Mouse (Mus musculus) forebrain, embryonic 15.5 days (tissue): Measurements from ENCODE around the gene Hist1h2bn. TPM values are rescaled to one million over a fixed set of nuclear protein-coding genes. Genes with fewer than 3 reads are reported as not detected.
"Not testable (repeated sequence)": the region's sequence is repeated elsewhere in the genome, so short reads cannot be mapped to it uniquely, and the experiment has no call there.

ENCODE experiments used
- ATAC-seq: fragments of 200-750 bp; cut with Nextera tagmentation; replicated peaks from 2 replicates; pipeline ENCODE4 v1.8.0; 2017; ENCODE audit warnings: mild to moderate bottlenecking, moderate TSS enrichment, moderate library complexity
- H3K27ac ChIP-seq: fragments of 300-500 bp; sonication (generic); replicated peaks from 2 replicates; pipeline ENCODE4 v1.5.1; 2015; ENCODE audit warnings: mild to moderate bottlenecking, inconsistent platforms
- H3K27me3 ChIP-seq: fragments of 300-500 bp; sonication (generic); 2 replicates; pipeline ENCODE4 v1.6.1; 2015; ENCODE audit warnings: inconsistent platforms
- H3K36me3 ChIP-seq: fragments of 300-500 bp; sonication (generic); 2 replicates; pipeline ENCODE4 v1.6.1; 2015; ENCODE audit warnings: mild to moderate bottlenecking, inconsistent platforms
- H3K4me1 ChIP-seq: fragments of 300-500 bp; sonication (generic); 2 replicates; pipeline ENCODE4 v1.6.1; 2015; ENCODE audit warnings: inconsistent platforms
- H3K4me2 ChIP-seq: fragments of 300-500 bp; sonication (generic); replicated peaks from 2 replicates; pipeline ENCODE4 v1.6.1; 2015; ENCODE audit warnings: mild to moderate bottlenecking, inconsistent platforms
- H3K4me3 ChIP-seq: fragments of 300-500 bp; sonication (generic); 2 replicates; pipeline ENCODE4 v1.5.1; 2015; ENCODE audit warnings: mild to moderate bottlenecking, inconsistent platforms
- H3K9ac ChIP-seq: fragments of 300-500 bp; sonication (generic); replicated peaks from 2 replicates; pipeline ENCODE4 v1.6.1; 2015; ENCODE audit warnings: mild to moderate bottlenecking, inconsistent platforms
- H3K9me3 ChIP-seq: fragments of 300-500 bp; sonication (generic); 2 replicates; pipeline ENCODE4 v1.6.1; 2016; ENCODE audit warnings: inconsistent platforms
- WGBS: fragments of 180-500 bp; shearing (Covaris S2); methylation state at CpG from one replicate; pipeline ENCODE4 v1.1.7; 2015; ENCODE audit warnings: mixed read lengths; 5-methylcytosine and 5-hydroxymethylcytosine counted together
- microRNA-seq: library from miRNA; unstranded; fragments of <30 nt; microRNA quantifications from one replicate; pipeline ENCODE4, GENCODE M21; 2016
- polyA plus RNA-seq: library from polyadenylated mRNA; unstranded; fragments of >200 nt; fragmentation: Nextera tagmentation; extraction: Ambion mirVana; gene quantifications from 2 replicates; pipeline ENCODE4 v1.2.1, GENCODE M21; 2015

Hist1h2bn gene
- polyA plus RNA-seq, 1 experiment from 2014 or later: 2.6 TPM

DNA sequence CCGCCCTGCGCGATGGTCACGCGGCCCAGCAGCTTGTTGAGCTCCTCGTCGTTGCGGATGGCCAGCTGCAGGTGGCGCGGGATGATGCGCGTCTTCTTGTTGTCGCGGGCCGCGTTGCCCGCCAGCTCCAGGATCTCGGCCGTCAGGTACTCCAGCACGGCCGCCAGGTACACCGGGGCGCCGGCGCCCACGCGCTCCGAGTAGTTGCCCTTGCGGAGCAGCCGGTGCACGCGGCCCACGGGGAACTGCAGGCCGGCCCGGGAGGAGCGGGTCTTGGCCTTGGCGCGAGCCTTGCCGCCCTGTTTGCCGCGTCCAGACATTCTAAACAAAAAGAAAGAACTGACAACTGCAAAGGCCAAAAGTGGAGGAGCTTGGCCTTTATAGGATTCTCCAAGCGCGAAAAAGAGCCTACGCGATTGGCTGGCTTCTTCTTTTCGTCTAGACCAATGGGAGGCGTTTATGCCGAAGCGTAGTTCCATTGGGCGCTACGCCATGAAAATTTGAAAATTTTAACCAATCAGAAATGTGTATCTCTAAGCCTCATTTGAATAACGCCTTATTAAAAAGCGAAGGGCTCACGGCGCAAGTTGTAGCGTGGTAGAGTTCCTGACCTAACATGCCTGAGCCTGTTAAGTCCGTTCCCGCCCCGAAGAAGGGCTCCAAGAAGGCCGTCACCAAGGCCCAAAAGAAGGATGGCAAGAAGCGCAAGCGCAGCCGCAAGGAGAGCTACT, 33.1 kb downstream of the Hist1h2bn start, which contains the start of the genes Hist1h2an and Hist1h2bp:
Hist1h2an (minus strand) TSS at position 320 of the 731 bp plus-strand sequence.
Hist1h2bp (plus strand) TSS at position 563 of the 731 bp plus-strand sequence.
- H3K27ac ChIP-seq: peak within 1 kb of the TSS; percentile 88
- peak within 1 kb of the TSS; percentile 57 for H3K4me2 ChIP-seq
- H3K9me3 ChIP-seq, H3K27me3 ChIP-seq, H3K36me3 ChIP-seq: not testable (repeated sequence)
- under 1% methylated on average over 41 of the region's 63 CpGs for WGBS
- peak within 1 kb of the TSS; percentile 42 for H3K4me3 ChIP-seq
- H3K9ac ChIP-seq: peak within 1 kb of the TSS; percentile 49
- H3K4me1 ChIP-seq: peaks cover 42% of the 10 kb centered on the region
- ATAC-seq: peak; percentile 92

DNA sequence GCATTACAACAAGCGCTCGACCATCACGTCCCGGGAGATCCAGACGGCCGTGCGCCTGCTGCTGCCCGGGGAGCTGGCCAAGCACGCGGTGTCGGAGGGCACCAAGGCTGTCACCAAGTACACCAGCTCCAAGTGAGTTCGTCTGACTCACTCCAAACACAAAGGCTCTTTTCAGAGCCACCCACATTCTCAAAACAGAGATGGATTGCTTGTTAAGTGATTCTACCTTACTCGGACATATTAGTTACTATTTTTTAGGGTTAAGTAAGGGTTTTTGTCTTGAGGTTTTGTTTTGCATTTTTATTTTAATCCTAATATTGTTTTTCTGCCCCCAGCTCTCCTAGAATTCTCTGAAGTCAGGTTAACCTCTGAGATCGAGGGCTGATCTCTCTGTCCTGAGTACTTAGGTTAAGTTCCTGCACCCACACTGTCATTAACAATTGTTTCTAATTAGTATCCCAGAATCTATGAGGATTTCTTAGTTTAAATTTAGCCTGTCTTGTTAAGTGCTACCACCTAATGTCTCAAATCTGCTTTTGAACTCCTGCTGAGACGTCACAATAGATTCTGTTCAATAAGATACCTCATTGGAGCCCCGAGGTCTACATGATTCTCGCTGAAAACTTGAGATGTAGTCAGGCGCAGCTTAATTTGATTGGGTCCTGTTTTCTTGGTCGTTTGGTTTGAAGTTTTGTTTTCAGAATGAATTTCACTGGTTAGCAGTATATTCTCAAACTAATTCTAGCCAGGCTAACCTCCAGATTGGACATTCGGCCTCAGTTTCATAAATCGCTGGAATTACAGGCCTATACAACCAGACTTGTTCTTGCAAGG, 34.1 kb downstream of the Hist1h2bn start:
- H3K4me2 ChIP-seq: peak overlapping the region; percentile 57
- H3K9ac ChIP-seq: no peak overlapping the region
- peak overlapping the region; percentile 88 for H3K27ac ChIP-seq
- H3K4me1 ChIP-seq: peaks cover 34% of the 10 kb centered on the region
- peak overlapping the region; percentile 42 for H3K4me3 ChIP-seq
- WGBS: 7% methylated on average over 16 of the region's 21 CpGs
- ATAC-seq: peak; percentile 27
- no peaks in the 10 kb centered on the region for H3K9me3 ChIP-seq
- no peaks in the 10 kb centered on the region for H3K36me3 ChIP-seq
- H3K27me3 ChIP-seq: no peaks in the 10 kb centered on the region

- H3K4me1 ChIP-seq: peaks cover 24% of the 10 kb centered on the region
- WGBS: 62% methylated on average over 6 of the region's 6 CpGs
- H3K9me3 ChIP-seq: no peaks in the 10 kb centered on the region
- H3K36me3 ChIP-seq: no peaks in the 10 kb centered on the region
- H3K4me2 ChIP-seq: no peak overlapping the region
- no peak overlapping the region for H3K27ac ChIP-seq
- no peak overlapping the region for H3K9ac ChIP-seq
- ATAC-seq: no peak
- no peak overlapping the region for H3K4me3 ChIP-seq
- no peaks in the 10 kb centered on the region for H3K27me3 ChIP-seq
Measured at GRCm38 (mm10) chr13:21789925-21790324, 36.0 kb downstream of the Hist1h2bn start.

- Histone ChIP-seq H3K27ac (no peak overlapping the region), H3K27me3 (no peaks in the 10 kb centered on the region), H3K4me2 (peak overlapping the region; percentile 16), H3K4me3 (0 out of 2 replicates have a peak overlapping the region, but pooled peaks have one; percentile 3), H3K36me3 (no peaks in the 10 kb centered on the region), H3K4me1 (peaks cover 21% of the 10 kb centered on the region), H3K9ac (no peak overlapping the region), H3K9me3 (no peaks in the 10 kb centered on the region)
- 5% methylated on average over 18 of the region's 18 CpGs for WGBS
- no peak for ATAC-seq
Measured at GRCm38 (mm10) chr13:21790601-21791283, 36.8 kb downstream of the Hist1h2bn start.

DNA sequence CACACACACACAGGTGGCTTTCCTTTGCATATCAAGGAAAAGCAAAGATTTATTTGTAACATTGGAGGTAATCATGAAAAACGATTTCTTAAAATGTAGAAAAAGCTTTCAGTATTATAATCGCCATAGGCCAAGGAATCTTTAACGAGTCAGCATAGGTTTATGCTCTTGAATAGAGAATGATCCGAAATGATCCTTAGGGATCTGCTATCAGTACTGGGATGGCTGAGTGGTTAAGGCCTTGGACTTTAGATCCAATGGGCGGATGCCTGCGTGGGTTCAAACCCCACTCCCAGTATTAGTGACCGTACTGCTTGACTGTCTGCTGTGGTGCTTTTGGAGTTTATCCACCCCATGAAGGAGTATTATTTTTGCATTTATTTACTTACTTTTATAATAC, 41.7 kb downstream of the Hist1h2bn start:
- no peak for ATAC-seq
- Histone ChIP-seq H3K4me3 (no peak overlapping the region), H3K27me3 (no peaks in the 10 kb centered on the region), H3K36me3 (no peaks in the 10 kb centered on the region), H3K4me2 (no peak overlapping the region), H3K9me3 (no peaks in the 10 kb centered on the region), H3K4me1 (no peaks in the 10 kb centered on the region), H3K9ac (no peak overlapping the region), H3K27ac (no peak overlapping the region)
- WGBS: 91% methylated on average over 7 of the region's 7 CpGs

- not testable (repeated sequence) for H3K9me3 ChIP-seq, H3K36me3 ChIP-seq, H3K4me3 ChIP-seq, ATAC-seq, H3K4me1 ChIP-seq, H3K27ac ChIP-seq, H3K27me3 ChIP-seq, H3K9ac ChIP-seq, H3K4me2 ChIP-seq
Measured at GRCm38 (mm10) chr13:21797163-21797562, 43.2 kb downstream of the Hist1h2bn start.

GRCm38 (mm10) chr13:21803058-21803457, 49.1 kb downstream of the Hist1h2bn start:
- H3K27ac ChIP-seq, H3K4me3 ChIP-seq, H3K4me2 ChIP-seq, H3K27me3 ChIP-seq, H3K36me3 ChIP-seq, H3K4me1 ChIP-seq, H3K9me3 ChIP-seq, H3K9ac ChIP-seq: not testable (repeated sequence)
- ATAC-seq: peak; percentile 74
- no CpG with 5 or more reads among the region's 4 CpGs for WGBS

Small RNAs within 50 kb of the gene (microRNA-seq; reads per million reads assigned to microRNA genes)
- gene Gm44346 (not detected), gene Gm44357 (not detected), gene Gm44367 (not detected), gene Gm44454 (not detected)

Other genes with a start within 250 kb of the Hist1h2bn start
- gene Zkscan8, start 223.0 kb upstream of the Hist1h2bn start, polyA plus RNA-seq: 4.9 and 5.4 TPM in 2 replicates
- 0.14 and 0.28 TPM in 2 replicates for gene Olfr1366, start 211.3 kb upstream of the Hist1h2bn start, polyA plus RNA-seq
- 0.06 TPM in 1 of 2 replicates, not detected in the other for gene Olfr1535, start 194.2 kb upstream of the Hist1h2bn start, polyA plus RNA-seq
- gene Olfr1364, start 172.4 kb upstream of the Hist1h2bn start, polyA plus RNA-seq: not detected in 2 replicates
- gene Olfr1362, start 140.1 kb upstream of the Hist1h2bn start, polyA plus RNA-seq: not detected in 2 replicates
- 0.08 TPM in 1 of 2 replicates, not detected in the other for gene Olfr11, start 111.6 kb upstream of the Hist1h2bn start, polyA plus RNA-seq
- gene Olfr1361, start 90.7 kb upstream of the Hist1h2bn start, polyA plus RNA-seq: not detected in 2 replicates
- not detected in 2 replicates for gene Olfr1360, start 76.7 kb upstream of the Hist1h2bn start, polyA plus RNA-seq
- not detected in 2 replicates for gene Olfr1359, start 56.0 kb upstream of the Hist1h2bn start, polyA plus RNA-seq
- 2.2 TPM in 1 of 2 replicates, not detected in the other for gene Hist1h2bl, start 38.0 kb upstream of the Hist1h2bn start, polyA plus RNA-seq
- 10.1 and 26.0 TPM in 2 replicates for gene Hist1h2ai, start 37.7 kb upstream of the Hist1h2bn start, polyA plus RNA-seq
- gene Hist1h3h, start 36.5 kb upstream of the Hist1h2bn start, polyA plus RNA-seq: 10.8 and 11.6 TPM in 2 replicates
- gene Hist1h2bm, start 32.1 kb upstream of the Hist1h2bn start, polyA plus RNA-seq: 2.1 and 2.6 TPM in 2 replicates
- gene Hist1h4j, start 19.1 kb upstream of the Hist1h2bn start, polyA plus RNA-seq: 0.83 and 1.5 TPM in 2 replicates
- gene Hist1h4k, start 3.6 kb upstream of the Hist1h2bn start, polyA plus RNA-seq: 2.3 and 3.3 TPM in 2 replicates
- gene Hist1h2ak, start 296 bp upstream of the Hist1h2bn start, polyA plus RNA-seq: 21.2 and 26.2 TPM in 2 replicates
- 9.6 and 13.7 TPM in 2 replicates for gene Hist1h1b, start 26.5 kb downstream of the Hist1h2bn start, polyA plus RNA-seq
- gene Hist1h3i, start 29.2 kb downstream of the Hist1h2bn start, polyA plus RNA-seq: 79.3 and 101 TPM in 2 replicates
- 2.6 and 3.0 TPM in 2 replicates for gene Hist1h2an, start 33.1 kb downstream of the Hist1h2bn start, polyA plus RNA-seq
- 0.67 and 1.9 TPM in 2 replicates for gene Hist1h2bp, start 33.3 kb downstream of the Hist1h2bn start, polyA plus RNA-seq
- gene Hist1h2bq, start 56.1 kb downstream of the Hist1h2bn start, polyA plus RNA-seq: 12.2 and 15.4 TPM in 2 replicates
- gene Hist1h2ao, start 56.3 kb downstream of the Hist1h2bn start, polyA plus RNA-seq: 1.8 TPM in 1 of 2 replicates, not detected in the other
- not detected in 2 replicates for gene Hist1h4m, start 57.6 kb downstream of the Hist1h2bn start, polyA plus RNA-seq
- gene Hist1h4n, start 78.1 kb downstream of the Hist1h2bn start, polyA plus RNA-seq: 6.1 and 9.4 TPM in 2 replicates
- 1,855 and 2,360 TPM in 2 replicates for gene Hist1h2ap, start 79.4 kb downstream of the Hist1h2bn start, polyA plus RNA-seq
- 11.5 and 15.4 TPM in 2 replicates for gene Hist1h2br, start 79.6 kb downstream of the Hist1h2bn start, polyA plus RNA-seq
- gene Zfp184, start 191.0 kb downstream of the Hist1h2bn start, polyA plus RNA-seq: 23.6 and 24.7 TPM in 2 replicates
- gene Pom121l2, start 227.1 kb downstream of the Hist1h2bn start, polyA plus RNA-seq: not detected in 2 replicates